Mouse (Mus musculus) gonadal fat pad, adult 2 months (tissue): ENCODE measurements around the gene Cabin1. TPM values are rescaled to one million over a fixed set of nuclear protein-coding genes. Genes with fewer than 3 reads are reported as not detected.
"Not testable (repeated sequence)": the region's sequence is repeated elsewhere in the genome, so short reads cannot be mapped to it uniquely, and the experiment has no call there.

Source experiments
- DNase-seq: peaks from one replicate; pipeline ENCODE4 v3.0.0-alpha.2; 2012; ENCODE audit warnings: low read depth
- polyA plus RNA-seq: library from polyadenylated mRNA; depleted of rRNA; stranded (reverse); fragments of >200 nt; gene quantifications from 2 replicates; pipeline ENCODE4 v1.2.3, GENCODE M21; 2012

Cabin1 gene
- polyA plus RNA-seq, 1 experiment = 33.0 TPM

DNA sequence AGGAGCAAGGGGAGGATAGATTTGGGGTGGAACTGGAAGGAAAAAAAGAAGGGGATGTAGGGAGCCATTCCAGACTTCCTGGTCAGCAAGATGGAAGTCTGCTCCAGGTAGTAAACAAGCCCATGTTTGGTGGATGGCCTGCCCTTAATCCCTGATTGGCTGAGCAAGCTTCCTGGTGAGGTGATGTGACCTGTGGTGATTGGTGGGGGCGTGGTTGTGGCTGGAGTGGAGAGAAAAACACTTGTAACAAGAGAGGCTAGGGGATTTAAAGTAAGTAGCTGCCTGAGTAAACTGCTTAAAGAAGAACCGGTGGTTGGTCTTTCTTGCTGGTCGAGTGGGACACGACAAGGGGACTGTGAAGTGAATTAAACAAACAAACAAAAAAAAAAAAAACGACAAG is 3.6 kb upstream of the Cabin1 start:
- DNase-seq = not testable (repeated sequence)

DNA sequence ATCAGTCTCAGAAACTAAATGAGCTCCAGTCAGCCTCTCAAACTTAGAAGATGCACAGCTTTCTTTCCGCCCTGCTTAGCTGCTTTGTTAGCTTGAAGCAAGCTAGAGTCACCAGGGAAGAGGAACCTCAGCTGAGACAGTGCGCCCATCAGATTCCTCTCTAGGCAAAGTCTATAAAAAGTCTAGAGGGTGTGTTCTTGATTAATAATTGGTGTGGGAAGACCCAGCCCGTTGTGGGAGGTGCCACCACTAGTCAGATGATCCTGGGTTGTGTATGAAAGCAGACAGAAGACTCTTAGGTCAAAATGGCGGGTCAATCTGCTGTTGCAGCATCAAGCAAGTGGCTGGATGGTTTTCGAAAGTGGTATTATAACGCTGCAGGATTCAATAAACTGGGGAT is 2.7 kb upstream of the Cabin1 start:
- no peak for DNase-seq

DNA sequence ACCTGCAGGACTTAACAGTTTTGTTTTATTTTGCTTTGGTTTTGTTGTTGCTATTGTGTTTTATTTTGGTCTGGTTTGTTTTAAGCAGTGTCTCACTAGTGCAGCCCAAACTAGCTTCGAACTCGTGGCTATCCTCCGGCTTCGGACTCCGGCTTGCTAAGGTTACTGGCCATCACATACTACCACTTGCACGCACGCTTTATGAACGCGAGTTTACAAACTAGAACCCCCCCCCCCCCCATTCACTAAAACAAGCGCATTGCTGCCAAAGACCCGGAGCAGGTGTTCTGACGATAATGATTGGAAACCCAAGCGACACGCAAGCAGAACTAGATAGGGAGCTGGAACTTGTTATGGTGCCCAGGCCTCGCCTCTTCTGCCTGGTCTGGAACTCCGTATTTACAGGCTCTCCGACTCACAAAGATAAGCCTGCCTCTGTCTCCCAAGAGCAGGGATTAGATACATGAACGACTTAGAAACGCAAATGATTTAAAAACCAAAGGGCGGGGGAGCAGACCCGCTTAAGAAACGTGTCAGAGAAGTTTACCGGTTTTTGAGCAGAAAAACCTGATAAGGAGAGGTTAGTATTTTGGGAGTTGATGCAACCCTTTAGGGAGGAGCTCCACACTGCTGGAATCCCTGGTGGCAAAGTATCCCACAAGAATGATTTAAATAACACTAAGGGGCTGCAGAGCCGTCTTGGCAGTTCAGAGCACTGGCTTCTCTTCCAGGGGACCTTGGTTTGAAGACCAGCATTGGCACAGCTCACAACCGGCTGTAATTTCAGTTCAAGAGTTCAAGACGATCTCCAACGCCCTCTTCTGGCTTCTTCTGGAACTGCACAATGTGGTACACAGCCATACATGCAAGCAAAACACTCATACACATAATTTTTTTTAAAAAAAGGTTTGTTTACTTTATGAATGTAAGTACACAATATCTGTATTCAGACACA is 655 bp upstream of the Cabin1 start:
- DNase-seq = no peak

DNA sequence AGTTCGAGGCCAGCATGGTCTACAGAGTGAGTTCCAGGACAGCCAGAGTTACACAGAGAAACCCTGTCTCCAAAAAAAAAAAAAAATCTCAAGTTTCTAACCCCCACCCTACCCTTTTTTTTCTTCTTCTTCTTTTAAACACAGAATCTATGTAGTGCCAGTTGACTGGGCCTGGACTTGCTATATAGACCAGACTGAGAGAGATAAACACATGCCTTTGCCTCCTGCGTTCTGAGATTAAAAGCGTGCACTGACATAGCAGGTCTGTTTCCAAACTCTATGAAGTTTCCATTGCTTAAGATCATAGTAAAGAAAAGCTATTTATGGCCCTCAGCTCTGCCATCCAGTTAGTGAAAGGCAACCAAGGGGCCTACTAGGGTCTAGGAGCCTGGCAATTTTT is 1.7 kb downstream of the Cabin1 start:
- DNase-seq = no peak

DNA sequence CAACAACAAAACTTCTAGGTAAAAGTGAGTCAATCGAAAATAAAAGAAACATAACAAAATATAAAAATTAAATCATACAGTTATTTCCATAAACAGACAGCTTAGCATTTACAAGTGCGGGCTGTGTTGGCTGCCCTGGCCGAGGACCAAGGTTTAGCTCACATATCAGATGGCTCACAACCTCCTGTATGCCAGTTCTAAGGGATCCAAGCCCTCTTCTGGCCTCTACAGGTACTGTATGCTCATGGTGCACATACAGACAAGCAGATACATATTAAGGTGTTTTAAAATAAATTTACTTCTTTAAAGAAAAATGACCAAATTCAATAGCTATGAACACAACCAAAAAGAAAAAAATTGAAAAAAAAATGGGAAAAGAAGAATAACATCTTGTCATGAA is 3.8 kb downstream of the Cabin1 start:
- DNase-seq = no peak

DNA sequence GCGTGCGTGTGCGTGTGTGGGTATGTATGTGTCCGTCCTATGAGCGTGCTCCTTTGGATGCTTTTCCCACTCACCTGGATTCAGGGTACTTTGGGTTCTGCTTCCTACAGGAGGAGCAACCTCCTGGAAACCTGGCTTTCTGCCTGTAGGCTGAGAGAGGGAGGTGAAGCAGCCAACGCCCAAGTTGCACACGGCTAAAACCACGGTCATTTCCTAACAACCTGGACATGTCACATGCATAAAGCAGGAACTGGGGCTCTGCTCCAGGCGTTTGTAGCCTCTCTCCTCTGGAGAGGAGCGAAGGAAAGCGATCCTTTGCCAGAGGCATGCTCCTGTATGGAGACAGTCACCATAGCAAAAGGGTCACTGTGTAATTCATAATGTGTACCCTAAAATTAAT is 7.4 kb downstream of the Cabin1 start:
- DNase-seq = no peak

DNA sequence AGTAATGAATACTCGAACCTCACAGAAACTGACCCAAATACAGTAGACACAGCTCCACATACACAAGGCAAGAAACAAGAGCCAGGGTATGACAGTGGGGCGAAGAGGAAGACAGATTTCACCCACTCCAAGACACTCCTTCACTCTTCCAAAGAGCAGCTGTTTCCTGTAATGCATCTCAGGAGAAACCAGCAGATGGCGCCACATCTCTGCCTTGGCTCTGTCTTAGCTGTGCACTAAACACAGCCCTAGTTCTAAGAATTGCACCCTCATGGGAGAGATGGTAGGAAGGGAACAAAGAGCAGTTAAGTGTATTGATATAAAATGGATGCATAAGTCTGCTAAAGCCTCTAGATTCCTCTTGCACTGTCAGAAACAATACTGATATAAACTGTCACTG is 20.1 kb downstream of the Cabin1 start:
- no peak for DNase-seq

DNA sequence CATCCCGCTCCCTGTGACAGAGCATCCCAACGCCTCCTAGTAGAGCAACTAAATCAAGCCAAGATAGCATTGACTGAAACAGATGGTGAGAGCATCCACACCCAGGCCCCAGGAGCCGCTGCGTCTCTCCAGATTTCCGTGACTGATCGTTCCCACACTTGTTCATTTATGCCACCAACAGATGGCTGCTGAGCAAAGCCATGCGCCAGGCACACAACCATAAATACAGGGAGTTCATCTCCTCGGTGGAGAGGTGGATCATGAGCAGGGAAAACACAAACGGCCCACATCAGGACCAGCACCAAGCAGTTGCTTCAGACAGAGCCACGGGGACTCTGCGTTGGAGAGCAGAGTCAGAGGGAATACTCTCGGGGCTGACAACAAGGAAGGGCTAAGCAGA is 20.8 kb downstream of the Cabin1 start:
- no peak for DNase-seq

DNA sequence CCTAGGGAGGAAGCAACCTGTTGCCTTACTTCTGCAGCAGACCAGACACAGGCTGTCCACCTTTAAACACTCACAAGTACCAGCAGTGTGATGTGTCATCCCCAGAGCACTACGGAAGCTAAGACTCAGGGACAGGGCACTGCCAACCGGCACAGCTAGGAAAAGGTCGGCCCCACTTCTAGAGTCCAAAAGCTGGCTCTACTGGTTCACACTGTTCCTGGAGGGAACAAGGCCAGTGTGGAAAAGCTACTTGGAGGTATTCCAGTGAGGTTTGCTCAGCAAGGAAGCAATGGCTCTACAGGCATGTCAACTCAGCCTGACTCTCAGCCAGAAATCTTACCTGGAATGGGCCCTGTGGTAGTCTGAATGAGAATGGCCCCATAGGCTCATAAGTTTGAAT is 23.3 kb downstream of the Cabin1 start:
- DNase-seq = peak; percentile 60

DNA sequence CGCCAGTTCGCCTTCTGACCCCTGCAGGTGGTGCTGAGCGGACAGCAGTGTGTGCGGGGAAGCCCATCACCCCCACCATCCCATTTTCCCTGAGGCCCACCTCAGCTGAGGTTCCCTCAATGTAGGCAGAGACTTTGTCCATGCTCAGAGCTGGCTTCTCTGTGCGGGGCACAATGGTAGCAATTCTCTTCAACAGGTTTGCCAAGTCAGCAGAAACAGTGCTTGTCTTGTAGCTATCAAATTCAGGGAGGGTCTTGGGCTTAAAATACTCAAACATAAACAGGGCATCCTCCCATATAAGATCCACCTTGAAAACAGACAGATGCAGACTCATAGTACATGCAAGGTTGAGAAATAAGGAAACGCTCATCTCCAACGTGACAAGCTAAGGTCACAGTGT is 38.7 kb downstream of the Cabin1 start:
- no peak for DNase-seq

DNA sequence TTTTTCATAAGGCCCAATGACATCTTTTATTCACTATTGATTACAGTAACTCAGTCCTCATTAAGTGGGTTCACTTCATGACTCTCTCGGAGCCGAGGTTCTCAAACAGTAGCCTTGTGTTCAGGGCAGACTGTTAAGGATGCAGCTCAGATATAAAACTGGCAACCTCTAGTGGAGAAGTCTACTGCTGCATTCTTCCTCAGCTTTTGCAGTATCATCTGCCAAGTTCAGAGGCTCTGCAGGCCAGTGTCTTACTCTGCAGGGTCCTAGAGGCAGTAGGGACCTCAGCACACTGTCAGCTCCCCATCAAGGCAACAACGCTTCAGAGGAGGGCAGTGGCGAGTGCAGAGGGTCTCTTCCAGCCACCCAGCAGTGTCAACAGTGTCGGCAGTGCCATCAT is 43.9 kb downstream of the Cabin1 start:
- DNase-seq = no peak

DNA sequence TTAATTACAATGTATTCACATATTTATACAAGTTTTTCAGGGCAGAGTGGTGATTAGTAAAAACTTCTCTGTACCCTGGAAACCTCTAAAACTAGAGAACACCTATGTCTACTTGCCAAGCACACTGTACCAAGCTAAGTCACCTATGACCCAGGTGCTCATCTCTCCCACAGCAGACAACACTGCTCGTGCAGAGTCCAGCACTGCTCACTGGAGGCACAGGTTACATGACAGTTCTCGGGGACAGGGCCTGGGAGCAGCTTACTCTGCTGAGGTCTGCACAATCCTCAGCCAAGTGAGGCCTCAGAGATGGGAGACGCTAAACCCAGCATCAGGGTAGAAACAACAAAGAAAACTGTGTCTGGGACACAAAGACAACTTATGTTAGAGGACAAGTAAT is 49.3 kb downstream of the Cabin1 start:
- DNase-seq = no peak

DNA sequence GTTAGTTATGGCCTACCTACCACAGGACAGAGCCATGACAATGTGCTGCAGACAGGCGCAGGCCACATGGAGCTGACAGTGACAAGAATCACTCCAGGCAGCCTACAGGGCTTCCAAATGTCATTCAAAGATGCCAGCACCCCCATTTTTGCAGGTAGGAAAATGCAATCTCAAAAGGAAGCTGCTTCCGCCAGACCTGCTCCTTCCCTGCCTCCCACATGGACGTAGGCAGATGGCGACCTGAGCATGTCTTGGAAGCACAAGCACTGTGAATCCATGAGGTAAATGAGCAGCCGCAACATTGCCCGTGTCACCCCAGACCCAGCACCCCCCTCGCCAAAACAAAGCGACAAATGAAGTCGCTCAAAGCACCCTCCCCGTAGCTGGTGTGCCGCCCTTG is 51.1 kb downstream of the Cabin1 start:
- DNase-seq = no peak

DNA sequence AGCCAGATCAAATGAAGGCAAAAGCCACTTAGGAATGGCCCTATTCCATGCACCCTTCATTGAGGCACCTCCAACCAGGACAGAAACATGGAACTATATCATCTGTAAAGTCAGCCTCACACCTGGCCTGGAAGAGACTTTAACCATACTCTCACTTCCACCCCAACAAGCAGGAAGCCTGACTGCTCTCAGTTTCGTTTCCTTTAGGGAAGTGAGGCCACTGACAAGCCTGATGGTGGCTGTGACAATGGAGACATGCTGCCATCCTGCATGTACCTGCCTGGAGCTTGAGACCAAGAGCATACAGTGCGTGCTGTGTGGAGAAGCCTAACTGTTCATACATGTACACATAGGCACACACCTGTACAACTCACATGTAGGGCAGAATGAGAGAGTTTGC is 53.9 kb downstream of the Cabin1 start:
- DNase-seq = no peak

DNA sequence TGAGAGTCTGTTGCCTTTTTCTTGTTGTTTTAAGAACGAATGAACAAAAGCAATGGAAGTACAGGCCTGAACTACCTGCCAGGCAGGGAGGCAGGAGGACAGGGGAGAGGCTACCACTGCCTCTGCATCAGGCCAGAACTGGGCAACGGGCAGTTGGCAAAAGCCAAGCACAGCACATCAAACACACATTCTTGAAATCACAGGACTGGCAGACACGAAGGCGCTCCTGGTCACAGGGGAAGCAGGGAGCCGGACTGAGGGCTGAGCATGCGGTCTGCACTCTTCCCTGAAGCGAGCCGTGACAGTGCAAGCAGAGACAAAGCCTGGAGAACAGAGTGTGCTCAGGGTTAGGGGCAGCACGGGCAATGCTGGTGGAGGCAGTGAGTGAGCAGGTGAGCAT is 54.9 kb downstream of the Cabin1 start:
- no peak for DNase-seq

DNA sequence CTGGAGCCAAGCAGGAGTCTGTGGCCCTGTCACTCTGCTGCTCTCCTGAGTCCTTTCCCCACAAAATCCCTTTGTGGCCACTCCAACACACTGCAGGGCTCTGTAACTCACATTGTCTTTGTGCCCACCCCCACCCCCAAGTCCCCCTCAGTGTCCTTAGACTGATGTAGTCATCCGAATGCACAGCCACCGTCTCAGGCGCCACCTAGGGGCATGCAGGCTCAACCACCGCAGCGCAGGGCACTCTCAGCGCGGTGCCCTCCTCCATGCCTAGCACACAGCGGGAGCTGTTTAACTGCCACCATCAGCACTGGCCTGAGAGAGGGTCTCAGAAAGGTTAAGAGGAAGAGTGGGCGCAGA is 55.5 kb downstream of the Cabin1 start:
- no peak for DNase-seq

DNA sequence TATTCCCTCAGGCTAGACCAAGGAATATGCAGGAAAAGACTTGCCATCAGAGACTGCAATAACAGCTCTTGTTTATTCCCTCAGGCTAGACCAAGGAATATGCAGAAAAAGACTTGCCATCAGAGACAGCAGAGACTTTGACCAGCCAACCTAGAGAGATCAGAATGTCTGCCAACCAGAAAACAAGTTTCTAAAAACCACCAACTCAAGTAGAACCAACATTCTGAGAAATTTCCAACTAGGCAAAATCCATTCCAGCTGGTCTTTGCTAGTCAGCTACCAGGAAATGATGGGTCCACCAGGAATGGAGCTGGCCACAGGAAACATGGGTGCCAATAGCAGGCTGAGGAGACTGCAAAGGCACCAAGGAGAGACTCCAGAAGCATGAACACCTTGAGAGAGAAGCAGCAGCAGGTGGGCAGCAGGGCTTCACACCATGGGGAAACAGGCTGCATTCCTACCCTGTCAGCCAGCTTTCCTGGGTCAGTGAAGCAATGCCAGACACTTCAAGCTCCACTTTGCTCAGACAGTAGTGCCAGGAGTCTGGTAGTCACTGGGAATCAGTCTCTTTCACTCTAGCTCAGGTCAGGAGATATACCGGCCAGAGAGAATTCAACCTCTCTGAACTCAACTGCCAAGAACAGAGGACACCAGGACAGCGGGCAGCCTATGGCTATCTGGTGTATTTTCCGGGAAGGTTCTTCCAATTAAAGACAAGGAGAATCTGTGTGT is 56.1 kb downstream of the Cabin1 start:
- no peak for DNase-seq

DNA sequence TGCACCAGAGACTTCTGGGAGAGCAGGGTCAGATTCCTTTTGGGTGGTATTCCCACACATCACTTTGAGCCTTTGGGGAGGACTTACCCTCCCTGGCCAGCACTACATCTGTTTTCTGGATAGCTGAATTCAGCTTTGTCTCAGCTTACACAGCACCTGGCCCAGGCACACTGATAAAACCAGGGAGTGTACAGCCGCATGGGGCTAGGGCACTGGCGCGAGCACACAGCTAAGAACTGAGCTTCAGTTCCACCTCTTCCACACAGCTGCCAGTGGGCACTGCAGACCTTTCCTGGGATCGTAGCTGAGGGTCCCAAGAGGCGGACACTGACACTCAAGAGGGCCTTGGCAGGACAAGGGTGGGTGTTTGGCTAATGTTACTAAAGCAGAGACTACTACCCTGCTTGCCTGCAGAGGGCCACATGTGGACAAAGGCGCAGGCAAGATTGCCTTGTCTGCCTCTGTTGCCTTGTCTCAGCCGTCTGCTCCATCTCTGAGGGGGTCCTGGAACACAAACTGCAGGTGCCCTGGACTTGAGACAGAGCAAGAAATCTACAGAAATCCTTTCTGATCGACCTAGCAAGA is 57.4 kb downstream of the Cabin1 start:
- no peak for DNase-seq

DNA sequence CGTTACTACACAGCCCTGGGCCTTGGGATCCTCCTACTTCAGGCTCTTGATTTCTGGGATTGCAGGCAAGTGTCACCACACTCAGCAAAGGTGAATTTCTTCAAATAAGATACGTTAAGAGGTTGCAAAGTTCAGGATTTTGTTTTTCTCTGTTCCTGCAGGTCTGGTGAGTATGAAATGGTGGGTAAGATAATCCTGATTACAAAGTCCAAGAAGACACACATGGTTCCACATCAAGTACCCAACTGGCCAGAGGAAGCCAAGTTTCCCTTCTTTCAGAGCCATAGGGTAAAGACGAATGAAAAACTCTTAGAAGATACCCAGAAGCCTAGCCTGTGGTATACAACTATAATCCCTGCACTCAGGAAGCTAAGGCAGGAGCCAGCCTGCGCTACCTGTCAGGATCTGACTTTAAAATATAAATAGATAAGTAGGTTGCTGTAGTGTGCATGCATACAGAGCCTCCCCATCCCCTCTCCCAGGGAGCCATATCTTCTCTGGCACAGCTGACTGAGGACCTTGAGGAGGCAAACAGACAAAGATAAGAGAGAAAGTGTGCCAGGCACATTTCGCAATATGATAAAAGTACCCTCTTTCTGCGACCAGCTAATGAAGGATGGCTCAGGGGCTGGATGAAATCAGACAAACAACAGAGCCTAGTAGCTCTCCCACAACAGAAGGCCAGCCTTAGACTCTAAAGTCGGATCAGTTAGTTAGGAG is 58.3 kb downstream of the Cabin1 start:
- no peak for DNase-seq

DNA sequence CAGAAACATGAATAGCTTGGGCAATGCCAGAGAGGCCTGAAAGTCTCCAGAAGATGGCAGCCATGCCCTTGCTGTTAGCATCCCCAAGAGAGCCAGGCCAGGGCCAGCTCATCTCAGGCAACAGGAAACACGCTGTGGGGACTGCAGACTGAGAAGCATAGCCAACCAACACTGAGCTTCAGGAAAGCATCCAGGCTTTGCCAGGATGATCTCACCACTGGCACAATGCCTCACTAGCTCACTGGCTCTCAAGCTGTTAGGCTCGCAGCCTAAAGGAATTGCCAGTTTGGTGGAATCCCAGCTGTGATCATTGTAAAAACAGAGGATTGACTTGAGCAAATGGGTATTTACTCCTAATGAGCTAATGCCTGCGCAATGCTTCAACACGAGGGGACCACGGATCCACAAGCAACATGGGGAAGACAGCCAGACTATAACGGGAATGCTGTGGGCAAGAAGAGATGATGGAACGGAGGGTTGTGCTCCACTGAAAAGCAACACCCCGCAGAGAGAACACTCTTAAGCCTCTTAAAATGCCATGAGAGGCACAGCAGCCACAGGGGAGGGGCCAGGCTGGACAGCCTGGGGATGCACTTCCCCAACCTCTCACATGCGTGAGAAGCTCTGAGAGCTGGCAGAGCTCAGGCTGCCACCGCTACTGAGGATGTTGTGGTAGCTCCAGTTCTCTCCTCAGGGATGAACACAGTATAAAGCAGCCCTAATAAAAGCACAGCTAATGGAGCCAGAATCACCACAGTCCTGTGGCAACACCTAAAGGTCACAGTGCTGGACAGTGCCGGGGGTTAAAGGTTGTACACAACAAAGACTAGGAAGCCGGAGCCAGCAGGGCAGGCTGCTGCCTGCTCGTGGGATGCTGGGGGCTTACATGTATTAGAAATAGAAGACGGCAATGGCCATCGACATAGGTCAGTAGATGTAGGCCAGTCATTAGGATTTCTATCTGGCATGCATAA is 59.6 kb downstream of the Cabin1 start:
- DNase-seq = peak; percentile 46

DNA sequence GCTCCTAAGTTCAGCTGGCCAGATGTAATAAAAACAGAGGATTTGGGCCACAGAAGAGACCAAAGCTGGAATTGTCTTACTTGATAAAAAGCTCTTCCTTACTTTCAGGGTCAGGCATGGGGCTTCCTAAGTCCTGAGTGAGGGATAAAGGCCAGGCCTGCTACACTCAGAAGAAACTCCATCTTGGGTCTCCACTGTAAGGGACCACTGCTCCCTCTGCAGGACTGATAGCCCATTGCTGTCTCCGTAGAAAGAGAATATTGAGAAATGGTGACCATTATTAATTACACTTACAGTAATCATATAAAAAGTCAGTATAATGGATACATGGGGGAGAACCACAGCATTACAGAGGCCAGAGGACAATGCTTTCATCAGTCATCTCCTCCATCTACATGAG is 60.6 kb downstream of the Cabin1 start:
- no peak for DNase-seq
